Mouse (Mus musculus): Measurements from ENCODE around the gene Gm8113.
"Not testable (repeated sequence)": the region's sequence is repeated elsewhere in the genome, so short reads cannot be mapped to it uniquely, and the experiment has no call there.

DNA sequence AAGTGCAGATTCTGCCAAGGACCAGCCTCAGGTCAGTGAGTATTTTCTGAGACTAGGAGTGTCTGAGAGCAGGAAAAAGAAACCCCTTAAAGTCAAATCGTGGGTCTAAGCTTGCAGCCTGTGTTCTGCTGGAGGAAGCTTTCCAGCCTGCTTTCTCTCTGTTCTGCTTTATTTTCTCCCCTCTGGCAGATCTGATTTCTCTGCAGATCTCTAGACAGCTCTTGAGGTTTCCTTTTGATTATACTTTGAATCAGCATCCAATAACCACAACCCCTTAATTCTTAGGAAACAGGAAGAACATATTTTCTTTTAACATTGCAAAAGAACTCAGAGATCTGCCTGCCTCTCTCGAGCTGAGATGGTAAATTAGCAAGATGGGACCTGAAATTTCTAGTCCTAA lies 28.2 kb downstream of the Gm8113 start:
- not testable (repeated sequence) for TF ChIP-seq EP300, CTCF (IDR thresholded peaks at IDR 0.05; ENCODE audit: low read depth)

All from heart, postnatal 0 days (tissue).